Mouse (Mus musculus): ENCODE data around the gene Scamp3. TPM values are rescaled to one million over a fixed set of nuclear protein-coding genes. Genes with fewer than 3 reads are reported as not detected.

Gene Scamp3
- polyA plus RNA-seq, 1 experiment from 2014 or later, result 172 TPM

GRCm38 (mm10) chr3:89174844-89175243 lies 2.4 kb upstream of the Scamp3 start:
- no peak overlapping the region for H3K9ac ChIP-seq (ENCODE audit: low read depth, low read length)

DNA sequence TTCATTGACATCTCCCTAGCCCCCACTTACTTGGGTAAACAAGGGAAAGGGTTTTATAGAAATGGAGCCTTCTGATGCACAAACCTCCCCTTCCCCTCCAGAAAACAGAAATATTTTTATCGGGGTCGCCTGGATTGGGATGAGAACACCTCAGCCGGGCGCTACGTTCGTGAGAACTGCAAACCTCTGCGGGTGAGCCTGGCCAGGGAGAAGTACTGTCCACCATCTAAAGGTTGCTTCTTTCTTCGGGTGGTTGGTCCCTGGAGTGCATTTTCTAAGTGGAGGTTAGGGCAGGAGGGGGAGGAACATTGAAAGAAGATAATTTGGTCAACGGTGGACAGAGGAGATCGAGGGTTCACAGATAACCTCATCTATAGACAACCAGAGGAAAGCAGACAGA lies 1.7 kb upstream of the Scamp3 start:
- ATAC-seq, result no peak
- Histone ChIP-seq H3K4me3 (ENCODE audit: low read length) (no peak overlapping the region), H3K4me2 (ENCODE audit: low read length) (no peak overlapping the region), H3K36me3 (ENCODE audit: control insufficient read depth, insufficient read depth, low read length) (peaks cover 46% of the 10 kb centered on the region), H3K9ac (ENCODE audit: low read depth, low read length) (no peak overlapping the region), H3K4me1 (ENCODE audit: control insufficient read depth, insufficient read depth, low read depth, low read length) (peaks cover 14% of the 10 kb centered on the region), H3K27ac (ENCODE audit: low read depth, low read length) (no peak overlapping the region), H3K9me3 (ENCODE audit: control insufficient read depth, low read length) (no peaks in the 10 kb centered on the region), H3K27me3 (replicated peaks; ENCODE audit: control insufficient read depth, insufficient read depth, low read length) (no peaks in the 10 kb centered on the region)
- WGBS, result 93% methylated on average over 10 of the region's 10 CpGs

More at GRCm38 (mm10) chr3:89174844-89175243, 2.4 kb upstream of the Scamp3 start:
- H3K9me3 ChIP-seq (ENCODE audit: control insufficient read depth, low read length), result no peaks in the 10 kb centered on the region
- no peaks in the 10 kb centered on the region for H3K27me3 ChIP-seq (replicated peaks; ENCODE audit: control insufficient read depth, insufficient read depth, low read length)
- H3K27ac ChIP-seq (ENCODE audit: low read depth, low read length), result no peak overlapping the region
- no peak for ATAC-seq
- no peak overlapping the region for H3K4me3 ChIP-seq (ENCODE audit: low read length)
- H3K36me3 ChIP-seq (ENCODE audit: control insufficient read depth, insufficient read depth, low read length), result peaks cover 50% of the 10 kb centered on the region
- peaks cover 14% of the 10 kb centered on the region for H3K4me1 ChIP-seq (ENCODE audit: control insufficient read depth, insufficient read depth, low read depth, low read length)
- 92% methylated on average over 11 of the region's 11 CpGs for WGBS
- no peak overlapping the region for H3K4me2 ChIP-seq (ENCODE audit: low read length)

DNA sequence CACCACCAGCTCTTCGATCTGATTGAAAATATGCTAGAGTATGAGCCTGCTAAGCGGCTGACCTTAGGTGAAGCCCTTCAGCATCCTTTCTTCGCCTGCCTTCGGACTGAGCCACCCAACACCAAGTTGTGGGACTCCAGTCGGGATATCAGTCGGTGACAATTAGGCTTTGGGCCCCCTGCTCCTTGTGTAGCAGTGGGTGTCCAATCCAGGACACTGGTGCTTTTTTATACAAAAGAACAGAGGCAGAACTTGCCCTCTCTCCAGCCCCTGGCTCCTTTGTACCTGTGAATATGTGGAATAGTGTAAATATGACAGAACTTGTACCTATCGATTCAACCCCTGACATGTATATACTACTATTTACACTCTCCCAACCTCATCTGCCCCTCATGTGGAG lies 852 bp upstream of the Scamp3 start:
- no peak overlapping the region for H3K4me2 ChIP-seq (ENCODE audit: low read length)
- 79% methylated on average over 7 of the region's 7 CpGs for WGBS

GRCm38 (mm10) chr3:89178107-89178385 lies 773 bp downstream of the Scamp3 start:
- no peaks in the 10 kb centered on the region for H3K9me3 ChIP-seq (ENCODE audit: control insufficient read depth, low read length)
- peaks cover 46% of the 10 kb centered on the region for H3K36me3 ChIP-seq (ENCODE audit: control insufficient read depth, insufficient read depth, low read length)

More for the DNA sequence above, 852 bp upstream of the Scamp3 start:
- Histone ChIP-seq H3K9ac (ENCODE audit: low read depth, low read length) (no peak overlapping the region), H3K27me3 (replicated peaks; ENCODE audit: control insufficient read depth, insufficient read depth, low read length) (no peaks in the 10 kb centered on the region), H3K36me3 (ENCODE audit: control insufficient read depth, insufficient read depth, low read length) (peaks cover 49% of the 10 kb centered on the region), H3K9me3 (ENCODE audit: control insufficient read depth, low read length) (no peaks in the 10 kb centered on the region), H3K27ac (ENCODE audit: low read depth, low read length) (no peak overlapping the region), H3K4me1 (ENCODE audit: control insufficient read depth, insufficient read depth, low read depth, low read length) (peaks cover 14% of the 10 kb centered on the region), H3K4me3 (ENCODE audit: low read length) (no peak overlapping the region)
- ATAC-seq, result no peak

DNA sequence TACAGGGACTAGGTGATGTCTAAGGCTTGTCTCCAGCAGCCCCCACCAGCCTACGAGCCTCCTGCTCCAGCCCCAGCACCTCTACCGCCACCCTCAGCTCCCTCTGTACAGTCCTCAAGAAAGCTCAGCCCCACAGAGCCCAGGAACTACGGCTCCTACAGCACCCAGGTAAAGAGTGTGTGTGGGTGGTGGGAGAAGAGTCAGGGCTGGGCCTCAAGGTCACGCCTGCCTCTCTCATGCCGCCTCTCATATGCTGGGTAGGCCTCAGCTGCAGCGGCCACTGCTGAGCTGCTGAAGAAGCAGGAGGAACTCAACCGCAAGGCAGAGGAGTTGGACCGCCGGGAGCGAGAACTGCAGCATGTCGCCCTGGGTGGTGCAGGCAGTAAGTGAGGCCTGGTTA lies 1.8 kb downstream of the Scamp3 start:
- no peak overlapping the region for H3K4me2 ChIP-seq (ENCODE audit: low read length)

More at GRCm38 (mm10) chr3:89178107-89178385, 773 bp downstream of the Scamp3 start:
- WGBS, result 4% methylated on average over 6 of the region's 6 CpGs
- no peak for ATAC-seq
- Histone ChIP-seq H3K4me1 (ENCODE audit: control insufficient read depth, insufficient read depth, low read depth, low read length) (peaks cover 14% of the 10 kb centered on the region), H3K4me3 (ENCODE audit: low read length) (peak overlapping the region; percentile 78), H3K4me2 (ENCODE audit: low read length) (peak overlapping the region; percentile 90), H3K9ac (ENCODE audit: low read depth, low read length) (peak overlapping the region; percentile 86), H3K27me3 (replicated peaks; ENCODE audit: control insufficient read depth, insufficient read depth, low read length) (no peaks in the 10 kb centered on the region), H3K27ac (ENCODE audit: low read depth, low read length) (peak overlapping the region; percentile 81)

GRCm38 (mm10) chr3:89181749-89182500 lies 4.7 kb downstream of the Scamp3 start:
- H3K4me1 ChIP-seq (ENCODE audit: control insufficient read depth, insufficient read depth, low read depth, low read length), result peaks cover 29% of the 10 kb centered on the region
- no peak for ATAC-seq
- H3K4me2 ChIP-seq (ENCODE audit: low read length), result no peak overlapping the region
- no peaks in the 10 kb centered on the region for H3K9me3 ChIP-seq (ENCODE audit: control insufficient read depth, low read length)
- peaks cover 22% of the 10 kb centered on the region for H3K36me3 ChIP-seq (ENCODE audit: control insufficient read depth, insufficient read depth, low read length)
- H3K27ac ChIP-seq (ENCODE audit: low read depth, low read length), result no peak overlapping the region
- no peak overlapping the region for H3K4me3 ChIP-seq (ENCODE audit: low read length)
- 96% methylated on average over 26 of the region's 27 CpGs for WGBS
- no peaks in the 10 kb centered on the region for H3K27me3 ChIP-seq (replicated peaks; ENCODE audit: control insufficient read depth, insufficient read depth, low read length)
- H3K9ac ChIP-seq (ENCODE audit: low read depth, low read length), result no peak overlapping the region

More for the DNA sequence above, 1.8 kb downstream of the Scamp3 start:
- Histone ChIP-seq H3K27ac (ENCODE audit: low read depth, low read length) (no peak overlapping the region), H3K9me3 (ENCODE audit: control insufficient read depth, low read length) (no peaks in the 10 kb centered on the region), H3K4me1 (ENCODE audit: control insufficient read depth, insufficient read depth, low read depth, low read length) (peaks cover 20% of the 10 kb centered on the region), H3K9ac (ENCODE audit: low read depth, low read length) (no peak overlapping the region; the same call in 1 of the 2 replicates), H3K36me3 (ENCODE audit: control insufficient read depth, insufficient read depth, low read length) (peaks cover 38% of the 10 kb centered on the region), H3K4me3 (ENCODE audit: low read length) (no peak overlapping the region), H3K27me3 (replicated peaks; ENCODE audit: control insufficient read depth, insufficient read depth, low read length) (no peaks in the 10 kb centered on the region)
- 92% methylated on average over 11 of the region's 11 CpGs for WGBS
- ATAC-seq, result no peak

- H3K27ac ChIP-seq (ENCODE audit: low read depth, low read length), result peak overlapping the region; percentile 87; the same call in 1 of the 2 replicates
- no peaks in the 10 kb centered on the region for H3K27me3 ChIP-seq (replicated peaks; ENCODE audit: control insufficient read depth, insufficient read depth, low read length)
- peaks cover 22% of the 10 kb centered on the region for H3K36me3 ChIP-seq (ENCODE audit: control insufficient read depth, insufficient read depth, low read length)
- ATAC-seq, result peak; percentile 44; the same call in 1 of the 2 replicates
- WGBS, result 52% methylated on average over 7 of the region's 7 CpGs
- peaks cover 29% of the 10 kb centered on the region for H3K4me1 ChIP-seq (ENCODE audit: control insufficient read depth, insufficient read depth, low read depth, low read length)
- H3K9me3 ChIP-seq (ENCODE audit: control insufficient read depth, low read length), result no peaks in the 10 kb centered on the region
- H3K4me2 ChIP-seq (ENCODE audit: low read length), result peak overlapping the region; percentile 91
- no peak overlapping the region for H3K9ac ChIP-seq (ENCODE audit: low read depth, low read length)
- H3K4me3 ChIP-seq (ENCODE audit: low read length), result peak overlapping the region; percentile 67
These were observed 5.3 kb downstream of the Scamp3 start for GRCm38 (mm10) chr3:89182531-89183057.

DNA sequence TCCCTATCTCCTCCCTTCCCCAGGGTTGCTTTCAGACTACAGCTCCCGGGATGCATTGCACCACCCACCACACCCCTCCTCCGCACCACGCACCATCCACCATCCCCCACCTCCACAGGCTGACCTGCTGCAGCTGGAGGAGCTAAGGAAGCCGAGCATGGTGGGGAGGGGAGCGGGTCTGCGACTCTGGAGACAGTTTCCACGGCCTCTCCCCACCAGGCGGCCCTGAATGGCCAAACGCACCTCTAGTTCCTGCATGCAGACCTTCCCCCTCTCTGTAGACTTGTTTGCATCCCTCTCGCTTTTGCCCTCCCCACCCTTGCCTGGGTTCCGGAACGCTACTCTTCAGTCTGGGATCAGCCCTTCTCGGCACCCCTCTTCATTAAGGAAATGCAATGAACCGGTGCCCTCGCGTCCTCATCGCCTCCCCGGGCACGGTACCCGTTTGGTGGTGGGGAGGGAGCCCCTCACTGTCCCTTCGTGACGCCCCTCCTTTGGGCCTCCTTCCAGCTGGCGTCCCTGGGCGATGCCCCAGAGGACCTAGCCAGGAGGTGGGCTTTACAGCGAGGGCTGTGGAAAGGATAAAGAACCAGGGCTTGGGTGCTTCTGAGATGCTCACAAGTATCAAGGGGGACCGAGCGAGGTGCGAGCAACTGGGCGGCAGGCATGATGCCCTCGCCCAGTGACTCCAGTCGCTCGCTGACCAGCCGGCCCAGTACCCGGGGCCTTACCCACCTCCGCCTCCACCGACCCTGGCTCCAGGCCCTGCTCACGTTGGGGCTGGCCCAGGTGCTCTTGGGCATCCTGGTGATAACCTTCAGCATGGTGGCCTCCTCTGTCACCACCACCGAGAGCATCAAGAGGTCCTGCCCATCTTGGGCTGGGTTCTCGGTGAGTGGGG lies 6.0 kb downstream of the Scamp3 start, which contains the start of gene Fam189b:
Gene Fam189b (plus strand): TSS at position 86 of the 901 bp plus-strand sequence.
- H3K36me3 ChIP-seq (ENCODE audit: control insufficient read depth, insufficient read depth, low read length), result peaks cover 22% of the 10 kb centered on the region
- H3K27ac ChIP-seq (ENCODE audit: low read depth, low read length), result peak within 1 kb of the TSS; percentile 87
- H3K27me3 ChIP-seq (replicated peaks; ENCODE audit: control insufficient read depth, insufficient read depth, low read length), result no peaks in the 10 kb centered on the region
- 6% methylated on average over 36 of the region's 39 CpGs for WGBS
- peaks cover 24% of the 10 kb centered on the region for H3K4me1 ChIP-seq (ENCODE audit: control insufficient read depth, insufficient read depth, low read depth, low read length)
- H3K4me3 ChIP-seq (ENCODE audit: low read length), result peak within 1 kb of the TSS; percentile 67
- no peaks in the 10 kb centered on the region for H3K9me3 ChIP-seq (ENCODE audit: control insufficient read depth, low read length)
- ATAC-seq, result peak; percentile 94
- H3K4me2 ChIP-seq (ENCODE audit: low read length), result peak within 1 kb of the TSS; percentile 91
- peak within 1 kb of the TSS; percentile 86 for H3K9ac ChIP-seq (ENCODE audit: low read depth, low read length)

GRCm38 (mm10) chr3:89183959-89184315 lies 6.7 kb downstream of the Scamp3 start:
- peaks cover 24% of the 10 kb centered on the region for H3K36me3 ChIP-seq (ENCODE audit: control insufficient read depth, insufficient read depth, low read length)
- peak overlapping the region; percentile 86 for H3K9ac ChIP-seq (ENCODE audit: low read depth, low read length)
- peak overlapping the region; percentile 67 for H3K4me3 ChIP-seq (ENCODE audit: low read length)
- H3K27ac ChIP-seq (ENCODE audit: low read depth, low read length), result peak overlapping the region; percentile 87; the same call in 1 of the 2 replicates
- peaks cover 18% of the 10 kb centered on the region for H3K4me1 ChIP-seq (ENCODE audit: control insufficient read depth, insufficient read depth, low read depth, low read length)
- no peaks in the 10 kb centered on the region for H3K27me3 ChIP-seq (replicated peaks; ENCODE audit: control insufficient read depth, insufficient read depth, low read length)
- H3K9me3 ChIP-seq (ENCODE audit: control insufficient read depth, low read length), result no peaks in the 10 kb centered on the region
- H3K4me2 ChIP-seq (ENCODE audit: low read length), result peak overlapping the region; percentile 91
- no peak for ATAC-seq
- 58% methylated on average over 6 of the region's 6 CpGs for WGBS
